Mouse (Mus musculus): ENCODE measurements around the gene Slc5a2. TPM values are rescaled to one million over a fixed set of nuclear protein-coding genes. Genes with fewer than 3 reads are reported as not detected.

The Slc5a2 gene
- polyA plus RNA-seq, 1 experiment, result not detected

- peak overlapping the region; percentile 62 for H3K4me3 ChIP-seq (ENCODE audit: insufficient read depth, low read length)
- peaks cover 2% of the 10 kb centered on the region for H3K4me1 ChIP-seq (ENCODE audit: control insufficient read depth, insufficient read depth, low read length)
- no peak for TF ChIP-seq POLR2A (IDR thresholded peaks at IDR 0.05; ENCODE audit: extremely low read depth, insufficient read depth, low read length)
- TF ChIP-seq CTCF (IDR thresholded peaks at IDR 0.05; ENCODE audit: extremely low read depth, insufficient read depth, low read length), result peak; percentile 73
- H3K27ac ChIP-seq (ENCODE audit: insufficient read depth, low read length), result peak overlapping the region; percentile 82; the same call in 1 of the 2 replicates
Observed at GRCm38 (mm10) chr7:128247443-128247842, 18.0 kb upstream of the Slc5a2 start.

DNA sequence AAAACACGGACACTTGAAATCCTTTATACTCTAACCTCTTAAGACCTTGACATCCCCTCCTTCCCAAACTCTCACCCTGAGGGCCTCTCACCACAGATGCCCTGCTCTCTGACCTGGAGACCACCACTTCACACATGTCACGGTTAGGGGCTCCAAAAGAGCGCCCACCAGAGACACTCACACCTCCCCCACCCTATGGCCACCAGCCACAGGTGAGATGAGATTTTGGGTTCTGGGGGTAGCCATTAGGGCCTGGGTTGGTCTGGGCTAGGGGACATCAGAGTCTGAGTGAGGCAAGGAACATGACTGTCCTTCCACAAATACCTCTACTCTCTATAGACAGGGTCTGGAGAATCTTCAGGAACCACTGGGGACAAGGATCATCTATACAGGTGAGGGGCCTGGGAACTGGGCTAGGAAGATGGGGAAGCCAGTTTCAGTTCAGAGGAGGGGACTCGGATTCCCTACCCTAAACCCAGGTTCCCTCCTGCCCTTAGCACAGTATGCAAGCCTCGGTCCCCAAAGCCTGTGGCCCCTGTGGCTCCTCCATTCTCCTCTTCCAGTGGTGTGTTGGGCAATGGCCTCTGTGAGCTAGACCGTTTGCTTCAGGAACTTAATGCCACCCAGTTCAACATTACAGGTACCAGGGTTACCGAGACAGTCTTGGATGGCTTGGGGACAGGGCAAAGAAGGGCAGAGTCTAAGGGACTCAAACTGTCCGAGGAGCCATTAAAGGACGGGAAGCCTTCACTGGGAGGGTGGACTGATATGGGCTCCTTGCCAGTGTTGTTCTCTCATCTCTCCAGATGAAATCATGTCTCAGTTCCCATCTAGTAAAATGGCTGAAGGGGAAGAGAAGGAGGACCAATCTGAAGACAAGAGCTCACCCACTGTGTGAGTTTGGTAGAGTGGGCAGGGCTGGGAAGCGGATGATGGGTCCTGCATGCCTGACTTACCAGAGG, 17.1 kb upstream of the Slc5a2 start:
- no peak for TF ChIP-seq POLR2A (IDR thresholded peaks at IDR 0.05; ENCODE audit: extremely low read depth, insufficient read depth, low read length)
- TF ChIP-seq CTCF (IDR thresholded peaks at IDR 0.05; ENCODE audit: extremely low read depth, insufficient read depth, low read length), result no peak
- Histone ChIP-seq H3K4me3 (ENCODE audit: insufficient read depth, low read length) (no peak overlapping the region; the same call in 1 of the 2 replicates), H3K27ac (ENCODE audit: insufficient read depth, low read length) (no peak overlapping the region), H3K4me1 (ENCODE audit: control insufficient read depth, insufficient read depth, low read length) (peaks cover 2% of the 10 kb centered on the region)

- Histone ChIP-seq H3K4me3 (ENCODE audit: insufficient read depth, low read length) (no peak overlapping the region), H3K4me1 (ENCODE audit: control insufficient read depth, insufficient read depth, low read length) (peaks cover 2% of the 10 kb centered on the region), H3K27ac (ENCODE audit: insufficient read depth, low read length) (no peak overlapping the region)
- TF ChIP-seq CTCF (IDR thresholded peaks at IDR 0.05; ENCODE audit: extremely low read depth, insufficient read depth, low read length), result no peak
- no peak for TF ChIP-seq POLR2A (IDR thresholded peaks at IDR 0.05; ENCODE audit: extremely low read depth, insufficient read depth, low read length)
Observed at GRCm38 (mm10) chr7:128249998-128250397, 15.5 kb upstream of the Slc5a2 start.

GRCm38 (mm10) chr7:128251946-128252345, 13.5 kb upstream of the Slc5a2 start:
- no peak for TF ChIP-seq POLR2A (IDR thresholded peaks at IDR 0.05; ENCODE audit: extremely low read depth, insufficient read depth, low read length)
- Histone ChIP-seq H3K4me1 (ENCODE audit: control insufficient read depth, insufficient read depth, low read length) (peaks cover 2% of the 10 kb centered on the region), H3K27ac (ENCODE audit: insufficient read depth, low read length) (no peak overlapping the region), H3K4me3 (ENCODE audit: insufficient read depth, low read length) (no peak overlapping the region)

DNA sequence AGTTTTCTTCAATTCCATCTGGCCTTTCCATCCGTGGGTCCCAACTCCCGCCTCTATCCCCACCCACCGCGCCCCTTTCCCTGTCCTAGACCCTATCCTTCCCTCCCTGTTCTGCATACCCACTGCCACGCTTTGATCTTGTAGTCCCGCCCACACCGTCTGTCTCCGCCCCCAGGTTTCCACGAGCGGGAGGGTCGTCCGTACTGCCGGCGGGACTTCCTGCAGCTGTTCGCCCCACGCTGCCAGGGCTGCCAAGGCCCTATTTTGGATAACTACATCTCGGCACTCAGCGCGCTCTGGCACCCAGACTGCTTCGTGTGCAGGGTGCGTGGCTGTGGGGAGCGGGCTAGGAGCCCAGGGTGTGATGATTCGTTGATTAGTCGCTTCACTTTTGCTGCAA, 12.8 kb upstream of the Slc5a2 start:
- no peak for TF ChIP-seq POLR2A (IDR thresholded peaks at IDR 0.05; ENCODE audit: extremely low read depth, insufficient read depth, low read length)
- TF ChIP-seq CTCF (IDR thresholded peaks at IDR 0.05; ENCODE audit: extremely low read depth, insufficient read depth, low read length), result no peak

GRCm38 (mm10) chr7:128254978-128255377, 10.5 kb upstream of the Slc5a2 start:
- TF ChIP-seq CTCF (IDR thresholded peaks at IDR 0.05; ENCODE audit: extremely low read depth, insufficient read depth, low read length) (no peak), POLR2A (IDR thresholded peaks at IDR 0.05; ENCODE audit: extremely low read depth, insufficient read depth, low read length) (no peak)
- H3K27ac ChIP-seq (ENCODE audit: insufficient read depth, low read length), result no peak overlapping the region
- no peak overlapping the region for H3K4me3 ChIP-seq (ENCODE audit: insufficient read depth, low read length)

More for the DNA sequence above, 12.8 kb upstream of the Slc5a2 start:
- Histone ChIP-seq H3K4me3 (ENCODE audit: insufficient read depth, low read length) (no peak overlapping the region), H3K4me1 (ENCODE audit: control insufficient read depth, insufficient read depth, low read length) (peaks cover 2% of the 10 kb centered on the region), H3K27ac (ENCODE audit: insufficient read depth, low read length) (no peak overlapping the region)

GRCm38 (mm10) chr7:128255757-128256156, 9.7 kb upstream of the Slc5a2 start:
- no peak overlapping the region for H3K27ac ChIP-seq (ENCODE audit: insufficient read depth, low read length)
- no peak overlapping the region for H3K4me3 ChIP-seq (ENCODE audit: insufficient read depth, low read length)
- no peak for TF ChIP-seq CTCF (IDR thresholded peaks at IDR 0.05; ENCODE audit: extremely low read depth, insufficient read depth, low read length)
- TF ChIP-seq POLR2A (IDR thresholded peaks at IDR 0.05; ENCODE audit: extremely low read depth, insufficient read depth, low read length), result no peak
- H3K4me1 ChIP-seq (ENCODE audit: control insufficient read depth, insufficient read depth, low read length), result peaks cover 2% of the 10 kb centered on the region

More at GRCm38 (mm10) chr7:128254978-128255377, 10.5 kb upstream of the Slc5a2 start:
- H3K4me1 ChIP-seq (ENCODE audit: control insufficient read depth, insufficient read depth, low read length), result peaks cover 2% of the 10 kb centered on the region

DNA sequence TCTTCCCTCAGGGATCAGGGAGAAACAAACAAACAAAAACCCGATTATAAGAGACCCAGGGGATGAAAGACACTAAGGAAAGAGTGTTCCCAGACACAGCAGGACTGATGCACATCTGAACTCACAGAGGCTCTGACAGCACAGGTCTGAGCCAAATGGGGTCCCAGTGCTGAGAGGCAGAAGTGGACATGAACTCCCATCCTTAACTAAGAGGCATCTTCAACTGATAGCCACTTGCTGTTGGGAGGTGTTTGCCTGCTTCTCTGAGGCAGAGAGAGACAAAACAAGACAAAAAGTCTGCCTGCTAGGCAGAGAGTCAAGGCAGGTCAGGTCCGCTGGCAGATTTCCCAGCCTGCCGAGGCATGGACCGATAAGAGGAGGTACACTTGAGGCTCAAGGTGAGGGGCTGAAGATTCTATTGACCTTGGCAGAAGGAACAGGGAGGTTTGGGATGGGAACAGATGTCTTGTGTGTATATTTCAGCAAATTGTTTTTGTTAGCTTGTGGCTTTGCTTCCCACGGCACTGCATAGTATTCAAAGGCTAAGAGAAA, 8.6 kb upstream of the Slc5a2 start:
- Histone ChIP-seq H3K4me1 (ENCODE audit: control insufficient read depth, insufficient read depth, low read length) (peaks cover 2% of the 10 kb centered on the region), H3K4me3 (ENCODE audit: insufficient read depth, low read length) (no peak overlapping the region), H3K27ac (ENCODE audit: insufficient read depth, low read length) (no peak overlapping the region)
- TF ChIP-seq CTCF (IDR thresholded peaks at IDR 0.05; ENCODE audit: extremely low read depth, insufficient read depth, low read length) (no peak), POLR2A (IDR thresholded peaks at IDR 0.05; ENCODE audit: extremely low read depth, insufficient read depth, low read length) (no peak)

GRCm38 (mm10) chr7:128266056-128266455, 599 bp downstream of the Slc5a2 start:
- H3K4me3 ChIP-seq (ENCODE audit: insufficient read depth, low read length), result no peak overlapping the region
- no peak for TF ChIP-seq POLR2A (IDR thresholded peaks at IDR 0.05; ENCODE audit: extremely low read depth, insufficient read depth, low read length)
- TF ChIP-seq CTCF (IDR thresholded peaks at IDR 0.05; ENCODE audit: extremely low read depth, insufficient read depth, low read length), result no peak
- no peak overlapping the region for H3K27ac ChIP-seq (ENCODE audit: insufficient read depth, low read length)
- H3K4me1 ChIP-seq (ENCODE audit: control insufficient read depth, insufficient read depth, low read length), result no peaks in the 10 kb centered on the region

- no peaks in the 10 kb centered on the region for H3K4me1 ChIP-seq (ENCODE audit: control insufficient read depth, insufficient read depth, low read length)
- TF ChIP-seq POLR2A (IDR thresholded peaks at IDR 0.05; ENCODE audit: extremely low read depth, insufficient read depth, low read length) (no peak), CTCF (IDR thresholded peaks at IDR 0.05; ENCODE audit: extremely low read depth, insufficient read depth, low read length) (no peak)
- no peak overlapping the region for H3K4me3 ChIP-seq (ENCODE audit: insufficient read depth, low read length)
- H3K27ac ChIP-seq (ENCODE audit: insufficient read depth, low read length), result no peak overlapping the region
Observed at GRCm38 (mm10) chr7:128267391-128267790, 1.9 kb downstream of the Slc5a2 start.

All from cortical plate, adult 2 months (tissue).